Mouse (Mus musculus) hindbrain, postnatal 0 days (tissue): ENCODE measurements at regions not wholly inside any gene's neighbourhood (a gene's known extent, or its start where the extent isn't known, plus 50 kb on each side); places are given as distances from the start of the nearest gene placed in this dataset.

Experiments
- ATAC-seq: fragments of 200-750 bp; cut with Nextera tagmentation; 2 replicates; pipeline ENCODE4 v1.8.0; 2017; ENCODE audit warnings: mild to moderate bottlenecking, moderate TSS enrichment, moderate library complexity
- DNase-seq: peaks from one replicate; pipeline ENCODE4 v3.0.0-alpha.2; 2015; ENCODE audit warnings: low spot score
- H3K27ac ChIP-seq: fragments of 300-500 bp; sonication (generic); 2 replicates; pipeline ENCODE4 v1.5.1; 2014; ENCODE audit warnings: mild to moderate bottlenecking
- H3K27me3 ChIP-seq: fragments of 300-500 bp; sonication (generic); 2 replicates; pipeline ENCODE4 v1.6.1; 2014; ENCODE audit warnings: low read length, mixed read lengths; ENCODE audit not compliant: insufficient read depth
- H3K36me3 ChIP-seq: fragments of 300-500 bp; sonication (generic); 2 replicates; pipeline ENCODE4 v1.6.1; 2014; ENCODE audit warnings: low read length, mixed read lengths; ENCODE audit not compliant: insufficient read depth
- H3K4me1 ChIP-seq: fragments of 300-500 bp; sonication (generic); 2 replicates; pipeline ENCODE4 v1.6.1; 2014; ENCODE audit warnings: antibody characterized with exemption, low read length, mixed read lengths; ENCODE audit not compliant: insufficient read depth
- H3K4me2 ChIP-seq: fragments of 300-500 bp; sonication (generic); 2 replicates; pipeline ENCODE4 v1.6.1; 2014; ENCODE audit warnings: low read depth, mild to moderate bottlenecking, low read length, moderate library complexity, mixed read lengths
- H3K4me3 ChIP-seq: fragments of 300-500 bp; sonication (generic); 2 replicates; pipeline ENCODE4 v1.5.1; 2014; ENCODE audit warnings: low read length
- H3K9ac ChIP-seq: fragments of 300-500 bp; sonication (generic); replicated peaks from 2 replicates; pipeline ENCODE4 v1.6.1; 2014; ENCODE audit warnings: mild to moderate bottlenecking, low read length, moderate library complexity, mixed read lengths
- H3K9me3 ChIP-seq: fragments of 300-500 bp; sonication (generic); 2 replicates; pipeline ENCODE4 v1.6.1; 2016; ENCODE audit warnings: low read length, mixed read lengths
- CTCF ChIP-seq: IDR thresholded peaks from 2 replicates; pipeline ENCODE4 v1.5.1; 2016; ENCODE audit warnings: antibody characterized with exemption, control low read depth, low read depth
- WGBS: fragments of 180-500 bp; shearing (Covaris S2); extraction: QIAGEN DNeasy Blood & Tissue Kit; methylation state at CpG from one replicate; pipeline ENCODE4 v1.1.7; 2014; 5-methylcytosine and 5-hydroxymethylcytosine counted together

- 92% methylated on average over 2 of the region's 2 CpGs for WGBS
- Histone ChIP-seq H3K27ac (no peak overlapping the region), H3K9ac (no peak overlapping the region), H3K27me3 (no peaks in the 10 kb centered on the region), H3K9me3 (no peaks in the 10 kb centered on the region), H3K36me3 (no peaks in the 10 kb centered on the region), H3K4me1 (no peaks in the 10 kb centered on the region), H3K4me2 (no peak overlapping the region), H3K4me3 (no peak overlapping the region)
- ATAC-seq: no peak
- no peak for DNase-seq
- no peak for TF ChIP-seq CTCF
These were observed 359.5 kb upstream of the 2610001J05Rik start for GRCm38 (mm10) chr6:14230823-14231222.

- peak; percentile 70 for DNase-seq
- H3K4me3 ChIP-seq: no peak overlapping the region
- ATAC-seq: peak; percentile 70; the same call in 1 of the 2 replicates
- TF ChIP-seq CTCF: peak; percentile 81
- H3K27ac ChIP-seq: no peak overlapping the region
- 16% methylated on average over 2 of the region's 2 CpGs for WGBS
- H3K36me3 ChIP-seq: no peaks in the 10 kb centered on the region
- no peaks in the 10 kb centered on the region for H3K27me3 ChIP-seq
- no peak overlapping the region for H3K4me2 ChIP-seq
- H3K9ac ChIP-seq: no peak overlapping the region
- no peaks in the 10 kb centered on the region for H3K4me1 ChIP-seq
- H3K9me3 ChIP-seq: no peaks in the 10 kb centered on the region
These were observed 336.2 kb upstream of the 2610001J05Rik start for GRCm38 (mm10) chr6:14207509-14207908.

- Histone ChIP-seq H3K4me2 (no peak overlapping the region), H3K4me3 (no peak overlapping the region), H3K27me3 (no peaks in the 10 kb centered on the region), H3K27ac (no peak overlapping the region), H3K36me3 (no peaks in the 10 kb centered on the region), H3K4me1 (no peaks in the 10 kb centered on the region), H3K9ac (no peak overlapping the region), H3K9me3 (no peaks in the 10 kb centered on the region)
- WGBS: 58% methylated on average over 3 of the region's 3 CpGs
- DNase-seq (no peak), ATAC-seq (no peak)
- no peak for TF ChIP-seq CTCF
These were observed 325.8 kb upstream of the 2610001J05Rik start for GRCm38 (mm10) chr6:14197107-14197506.

- H3K9ac ChIP-seq: no peak overlapping the region
- 87% methylated on average over 5 of the region's 5 CpGs for WGBS
- DNase-seq: no peak
- no peak overlapping the region for H3K4me3 ChIP-seq
- no peaks in the 10 kb centered on the region for H3K4me1 ChIP-seq
- no peak overlapping the region for H3K4me2 ChIP-seq
- no peak for TF ChIP-seq CTCF
- no peaks in the 10 kb centered on the region for H3K27me3 ChIP-seq
- no peak for ATAC-seq
- no peaks in the 10 kb centered on the region for H3K9me3 ChIP-seq
- H3K27ac ChIP-seq: no peak overlapping the region
- no peaks in the 10 kb centered on the region for H3K36me3 ChIP-seq
These were observed 324.0 kb upstream of the 2610001J05Rik start for GRCm38 (mm10) chr6:14195351-14195750.

- Histone ChIP-seq H3K4me2 (no peak overlapping the region), H3K27ac (no peak overlapping the region), H3K9ac (no peak overlapping the region), H3K27me3 (no peaks in the 10 kb centered on the region), H3K36me3 (no peaks in the 10 kb centered on the region), H3K9me3 (no peaks in the 10 kb centered on the region), H3K4me3 (no peak overlapping the region), H3K4me1 (no peaks in the 10 kb centered on the region)
- ATAC-seq (no peak), DNase-seq (no peak)
- TF ChIP-seq CTCF: no peak
- 81% methylated on average over 4 of the region's 4 CpGs for WGBS
These were observed 320.2 kb upstream of the 2610001J05Rik start for GRCm38 (mm10) chr6:14191387-14192023.

- TF ChIP-seq CTCF: no peak
- Histone ChIP-seq H3K4me3 (no peak overlapping the region), H3K4me2 (no peak overlapping the region), H3K9ac (no peak overlapping the region), H3K27ac (no peak overlapping the region), H3K4me1 (no peaks in the 10 kb centered on the region), H3K36me3 (no peaks in the 10 kb centered on the region), H3K27me3 (no peaks in the 10 kb centered on the region), H3K9me3 (no peaks in the 10 kb centered on the region)
- no peak for ATAC-seq
- DNase-seq: no peak
- 76% methylated on average over 2 of the region's 2 CpGs for WGBS
These were observed 314.7 kb upstream of the 2610001J05Rik start for GRCm38 (mm10) chr6:14185921-14186420.

- DNase-seq: no peak
These were observed 276.1 kb upstream of the 2610001J05Rik start for GRCm38 (mm10) chr6:14147370-14147769.

More at GRCm38 (mm10) chr6:14147370-14147769, 276.1 kb upstream of the 2610001J05Rik start:
- no peak for TF ChIP-seq CTCF
- no peak overlapping the region for H3K4me2 ChIP-seq
- H3K4me3 ChIP-seq: no peak overlapping the region
- no peaks in the 10 kb centered on the region for H3K4me1 ChIP-seq
- no peaks in the 10 kb centered on the region for H3K36me3 ChIP-seq
- H3K27ac ChIP-seq: no peak overlapping the region
- no peaks in the 10 kb centered on the region for H3K27me3 ChIP-seq
- ATAC-seq: no peak
- H3K9ac ChIP-seq: no peak overlapping the region
- H3K9me3 ChIP-seq: no peaks in the 10 kb centered on the region
